Mouse (Mus musculus): ENCODE measurements at regions not wholly inside any gene's neighbourhood (a gene's known extent, or its start where the extent isn't known, plus 50 kb on each side); places are given as distances from the start of the nearest gene placed in this dataset.

- DNase-seq = no peak
These were observed 285.1 kb upstream of the Paip1 start for GRCm38 (mm10) chr13:119143351-119143750.

- DNase-seq = no peak
These were observed 282.7 kb upstream of the Paip1 start for GRCm38 (mm10) chr13:119145713-119146112.

- DNase-seq = no peak
These were observed 280.7 kb upstream of the Paip1 start for GRCm38 (mm10) chr13:119147701-119148100.

- no peak for DNase-seq
These were observed 279.3 kb upstream of the Paip1 start for GRCm38 (mm10) chr13:119149141-119149540.

GRCm38 (mm10) chr13:119150847-119151548 lies 277.4 kb upstream of the Paip1 start:
- no peak for DNase-seq

GRCm38 (mm10) chr13:119177753-119178152 lies 250.6 kb upstream of the Paip1 start:
- DNase-seq = no peak

GRCm38 (mm10) chr13:119178212-119178611 lies 250.2 kb upstream of the Paip1 start:
- DNase-seq = no peak

- no peak for DNase-seq
These were observed 249.1 kb upstream of the Paip1 start for GRCm38 (mm10) chr13:119179157-119179920.

GRCm38 (mm10) chr13:119184322-119184877 lies 244.0 kb upstream of the Paip1 start:
- DNase-seq = no peak

- no peak for DNase-seq
These were observed 242.7 kb upstream of the Paip1 start for GRCm38 (mm10) chr13:119185567-119186143.

GRCm38 (mm10) chr13:119231556-119231955 lies 196.8 kb upstream of the Paip1 start:
- no peak for DNase-seq

- DNase-seq = no peak
These were observed 196.0 kb upstream of the Paip1 start for GRCm38 (mm10) chr13:119232100-119233029.

- DNase-seq = no peak
These were observed 195.4 kb upstream of the Paip1 start for GRCm38 (mm10) chr13:119233030-119233385.

GRCm38 (mm10) chr13:119233869-119234268 lies 194.5 kb upstream of the Paip1 start:
- DNase-seq = no peak

- DNase-seq = no peak
These were observed 186.0 kb upstream of the Paip1 start for GRCm38 (mm10) chr13:119242358-119242757.

- no peak for DNase-seq
These were observed 181.3 kb upstream of the Paip1 start for GRCm38 (mm10) chr13:119247101-119247500.

- no peak for DNase-seq
These were observed 176.4 kb upstream of the Paip1 start for GRCm38 (mm10) chr13:119252006-119252405.

- peak; percentile 72 to 74 for DNase-seq
These were observed 172.1 kb upstream of the Paip1 start for GRCm38 (mm10) chr13:119256350-119256749.

GRCm38 (mm10) chr13:119258515-119258914 lies 169.9 kb upstream of the Paip1 start:
- DNase-seq = no peak

GRCm38 (mm10) chr13:119263561-119263960 lies 164.8 kb upstream of the Paip1 start:
- no peak for DNase-seq

GRCm38 (mm10) chr13:119267608-119268300 lies 160.6 kb upstream of the Paip1 start:
- no peak for DNase-seq

GRCm38 (mm10) chr13:119268301-119268675 lies 160.1 kb upstream of the Paip1 start:
- DNase-seq = no peak

All from cerebellum, postnatal 10 days (tissue).